Mouse (Mus musculus): ENCODE data around the gene Irak3. TPM values are rescaled to one million over a fixed set of nuclear protein-coding genes. Genes with fewer than 3 reads are reported as not detected.
A peak's percentile ranks its signal among the peaks of the same experiment; 100 is the strongest.

The Irak3 gene
- total RNA-seq, 2 experiments from 2014 or later: 2.2 to 4.7 TPM

DNA sequence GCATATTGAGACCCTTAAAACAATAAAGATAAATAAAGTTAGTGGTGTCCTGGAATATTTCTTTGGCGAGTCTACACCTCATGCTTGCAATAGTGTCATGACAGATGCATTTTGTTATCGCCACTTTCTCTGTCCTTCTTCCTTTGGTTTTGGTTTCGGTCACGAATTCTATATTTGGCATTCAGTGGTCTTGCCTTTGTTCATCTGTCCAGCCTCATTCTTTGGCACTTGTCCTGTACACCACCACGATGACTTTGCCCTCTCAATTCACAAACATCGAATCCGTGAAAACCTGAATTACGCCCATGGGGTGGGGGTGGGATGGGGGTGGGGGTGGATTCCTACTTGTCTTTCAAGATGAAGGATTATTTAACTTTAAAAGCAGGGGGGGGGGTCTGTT is 6.1 kb upstream of the Irak3 start:
- no peak for DNase-seq (ENCODE audit: low spot score in 2 of 2)

DNA sequence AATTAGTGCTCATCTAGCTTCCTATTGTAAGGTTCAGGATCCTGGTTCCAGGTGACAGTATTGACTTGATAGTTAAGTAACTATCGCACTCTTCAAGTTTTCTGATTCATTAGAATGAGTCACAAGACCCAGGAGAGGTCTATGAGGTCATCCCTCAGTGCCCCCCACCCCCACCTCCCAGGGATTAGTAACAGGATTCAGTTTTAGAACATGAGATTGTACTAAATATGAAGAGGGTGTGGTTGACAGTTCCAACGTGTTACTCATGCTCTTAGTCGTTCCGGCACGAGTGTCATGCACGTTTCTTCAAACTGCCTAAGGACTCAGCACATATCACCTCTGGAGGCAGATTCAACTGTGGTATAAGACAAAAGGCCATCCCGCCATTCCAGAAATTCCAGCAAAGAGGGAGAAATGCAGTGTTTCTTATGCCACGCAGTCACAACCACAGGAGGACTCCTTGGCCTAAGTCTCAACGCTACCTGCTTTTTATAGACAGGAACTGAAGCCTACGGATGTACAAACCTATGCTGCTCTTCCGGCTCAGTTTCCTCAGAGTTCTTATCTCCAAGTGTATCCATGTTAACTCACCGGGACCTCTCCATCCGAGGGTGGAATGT is 2.8 kb upstream of the Irak3 start:
- no peak for DNase-seq (ENCODE audit: low spot score in 2 of 2)

DNA sequence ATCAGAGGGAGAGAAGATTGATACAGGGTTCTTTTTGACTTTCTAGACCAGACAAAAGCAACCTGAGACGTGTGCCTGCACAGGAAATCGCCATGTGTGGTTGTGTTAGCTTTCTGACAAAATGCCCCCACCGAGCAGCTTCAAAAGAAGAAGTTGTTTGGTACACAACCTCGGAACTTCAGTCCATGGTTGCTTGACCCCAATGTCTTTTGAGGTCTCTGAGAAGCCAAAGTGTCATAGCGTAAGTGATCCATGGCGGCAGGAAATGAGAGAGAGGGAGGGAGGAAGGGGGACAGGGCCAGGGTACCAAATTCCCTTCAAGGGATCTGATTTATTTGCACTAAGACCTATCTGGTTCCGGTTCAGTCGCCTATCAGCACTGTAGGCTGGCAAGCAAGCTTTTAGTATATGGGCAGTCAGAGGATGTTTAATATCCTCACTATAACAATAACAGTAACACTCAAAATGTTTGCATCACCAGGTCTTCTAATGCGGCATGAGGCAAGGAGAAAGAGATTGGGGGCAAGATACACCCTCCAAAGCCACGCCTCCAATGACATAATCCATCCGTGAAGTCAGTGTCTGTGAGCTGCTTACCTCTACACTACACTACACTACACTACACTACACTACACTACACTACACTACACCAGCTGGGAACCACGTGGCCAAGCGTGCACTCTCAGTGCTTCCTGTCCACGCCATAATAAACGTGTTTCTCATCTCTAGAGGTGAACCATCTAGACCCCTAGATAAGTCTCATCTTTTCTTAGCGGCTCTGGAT is 729 bp upstream of the Irak3 start:
- no peak for DNase-seq (ENCODE audit: low spot score in 2 of 2)

DNA sequence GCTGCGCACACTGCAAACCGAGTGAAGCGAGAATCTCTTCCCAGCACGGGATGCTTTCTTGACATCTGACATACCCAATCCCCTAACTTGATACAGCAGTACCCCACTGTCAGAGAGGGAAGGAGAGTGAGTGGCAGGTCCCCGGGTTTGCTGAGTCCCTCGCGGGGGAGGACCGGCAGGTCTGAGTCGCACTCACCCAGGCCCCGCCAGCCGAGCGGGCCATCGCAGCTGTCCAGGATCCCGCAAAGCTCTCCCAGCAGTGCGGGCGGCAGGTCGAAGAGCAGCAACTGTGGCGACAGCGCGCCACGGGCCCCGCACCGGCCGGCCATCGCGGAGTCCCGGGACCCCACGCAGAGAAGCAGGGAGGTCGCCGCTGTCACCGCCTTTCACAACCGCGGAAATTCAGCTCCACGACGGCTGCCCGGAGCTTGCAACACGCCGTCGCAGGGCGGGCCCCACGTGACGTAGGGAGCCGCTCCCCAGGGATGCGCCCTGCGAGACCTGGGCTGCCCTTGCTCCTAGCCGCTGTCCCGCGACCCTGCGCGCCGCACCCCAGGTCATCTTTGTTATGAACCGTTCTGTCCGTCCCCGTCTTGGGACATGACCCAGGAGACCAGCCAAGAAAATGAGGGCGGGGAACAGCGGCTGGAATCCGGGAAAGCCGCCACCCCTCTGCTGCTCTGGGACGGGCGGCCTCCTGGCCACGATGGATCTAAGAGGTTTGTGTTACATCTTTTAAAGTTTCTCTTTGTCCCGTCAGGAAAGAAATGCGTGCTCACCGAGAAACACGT is 604 bp downstream of the Irak3 start, which contains the start of gene Tmbim4:
Gene Tmbim4 (plus strand): TSS at position 460 of the 791 bp plus-strand sequence.
- DNase-seq (ENCODE audit: low spot score in 2 of 2): peak; percentile 74 to 78

DNA sequence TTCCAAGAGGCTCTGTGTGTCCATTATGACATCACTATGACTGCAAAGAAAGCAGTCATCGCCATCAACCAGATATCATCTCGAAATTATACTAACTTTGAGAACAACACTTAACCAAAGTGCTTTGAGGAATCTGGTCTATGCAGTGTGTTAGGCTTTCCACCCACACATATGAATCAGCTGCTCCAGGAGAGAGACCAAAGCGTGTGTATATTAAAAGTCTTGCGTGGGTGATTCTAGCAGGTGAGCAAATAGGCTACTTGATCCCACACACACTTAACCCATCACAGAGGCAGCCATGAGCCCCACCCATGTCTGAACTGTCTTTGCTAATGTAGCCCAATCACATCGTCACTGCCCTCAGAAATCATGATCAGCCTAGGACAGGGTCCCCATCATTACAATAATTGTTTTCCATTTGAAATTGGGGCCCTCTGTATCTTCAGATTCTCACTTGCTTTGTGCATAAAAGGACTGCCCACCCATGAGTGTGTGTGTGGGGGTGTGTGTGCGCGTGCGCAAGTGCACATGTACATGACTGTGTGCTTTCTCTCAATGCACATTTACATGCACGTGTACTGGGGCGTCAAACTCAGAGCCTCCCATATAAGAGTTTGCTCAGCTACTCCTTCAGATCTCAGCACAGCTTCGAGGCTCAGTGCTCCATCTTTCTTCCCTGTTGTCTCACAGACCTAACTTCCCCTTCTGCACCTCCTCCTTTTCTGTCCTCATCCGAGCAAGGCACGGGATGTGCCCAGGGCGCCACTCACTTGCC is 4.7 kb downstream of the Irak3 start:
- DNase-seq (ENCODE audit: low spot score in 2 of 2): no peak

DNA sequence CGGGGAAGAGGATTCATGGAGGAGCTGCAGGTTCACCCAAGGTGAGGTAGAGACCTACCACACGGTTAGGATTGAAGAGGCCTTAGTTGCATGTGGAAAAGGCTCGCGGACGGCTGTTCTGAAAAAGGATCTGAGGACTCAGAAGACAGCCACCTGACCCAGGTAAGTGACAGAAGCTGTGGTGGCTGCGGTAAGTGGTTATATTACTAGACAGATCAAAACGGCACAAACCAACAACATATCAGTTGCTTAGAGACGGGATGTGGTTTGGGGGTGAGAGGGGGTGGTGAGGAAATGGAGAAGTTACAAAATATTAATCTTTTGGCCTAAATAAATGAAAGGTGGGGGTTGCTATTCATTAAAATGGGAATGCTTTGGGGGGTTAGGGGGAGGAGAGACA is 8.7 kb downstream of the Irak3 start:
- DNase-seq (ENCODE audit: low spot score in 2 of 2): no peak

DNA sequence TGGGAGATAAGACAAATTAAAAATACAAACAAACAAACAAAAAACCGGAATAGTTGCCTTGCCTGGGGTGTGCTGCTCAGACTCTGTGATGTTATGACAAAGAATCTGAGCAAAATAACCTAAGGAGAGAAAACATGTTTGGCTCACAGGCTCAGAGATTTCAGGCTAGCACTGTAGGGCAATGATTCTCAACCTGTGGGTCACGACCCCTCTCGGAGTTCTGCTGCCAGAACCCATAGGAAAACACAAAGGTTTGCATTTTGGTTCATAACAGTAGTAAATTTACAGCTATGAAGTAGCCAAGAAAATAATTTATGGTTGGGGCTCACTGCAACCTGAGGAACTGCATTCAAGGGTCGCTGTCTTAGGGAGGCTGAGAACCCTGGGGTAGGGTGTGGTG is 9.7 kb downstream of the Irak3 start:
- DNase-seq (ENCODE audit: low spot score in 2 of 2): no peak

DNA sequence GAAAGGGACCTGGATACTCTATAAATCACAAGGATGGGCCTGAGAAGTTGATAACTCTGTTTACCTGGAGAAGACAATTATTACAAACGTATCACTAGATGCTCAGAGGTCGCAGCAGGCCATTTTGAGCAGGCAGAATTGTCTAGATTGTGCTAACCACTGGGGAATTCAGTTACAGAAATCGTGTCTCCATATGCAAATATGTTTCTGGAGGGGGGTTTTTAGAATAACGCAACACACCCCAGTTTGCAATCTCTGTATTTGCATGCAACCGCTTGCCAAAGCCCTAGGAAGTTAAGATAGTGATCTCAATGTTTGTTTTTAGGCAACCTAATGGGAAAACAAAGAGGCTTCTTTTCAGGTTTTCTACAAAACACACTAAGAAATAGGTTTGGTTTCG is 10.8 kb downstream of the Irak3 start:
- DNase-seq (ENCODE audit: low spot score in 2 of 2): no peak

DNA sequence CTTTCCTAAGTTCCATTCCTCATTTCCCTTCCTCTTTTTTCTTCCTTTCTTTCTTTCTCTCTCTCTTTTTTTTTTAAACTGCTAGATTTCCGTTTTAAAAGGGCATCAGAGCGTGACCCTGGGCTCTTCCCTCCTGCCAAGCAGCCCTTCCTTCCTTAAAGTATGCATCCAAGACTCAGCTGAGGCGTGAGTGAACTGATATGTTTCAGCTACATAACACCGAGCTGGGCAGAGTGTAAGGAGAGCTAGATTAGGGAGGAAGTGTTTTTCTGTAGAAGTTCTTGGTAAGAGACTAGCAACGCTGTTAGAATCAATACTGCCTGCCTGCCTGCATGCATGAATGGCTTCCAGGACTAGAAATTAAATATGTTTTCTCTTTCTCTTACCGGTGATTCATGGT is 12.1 kb downstream of the Irak3 start:
- no peak for DNase-seq (ENCODE audit: low spot score in 2 of 2)

DNA sequence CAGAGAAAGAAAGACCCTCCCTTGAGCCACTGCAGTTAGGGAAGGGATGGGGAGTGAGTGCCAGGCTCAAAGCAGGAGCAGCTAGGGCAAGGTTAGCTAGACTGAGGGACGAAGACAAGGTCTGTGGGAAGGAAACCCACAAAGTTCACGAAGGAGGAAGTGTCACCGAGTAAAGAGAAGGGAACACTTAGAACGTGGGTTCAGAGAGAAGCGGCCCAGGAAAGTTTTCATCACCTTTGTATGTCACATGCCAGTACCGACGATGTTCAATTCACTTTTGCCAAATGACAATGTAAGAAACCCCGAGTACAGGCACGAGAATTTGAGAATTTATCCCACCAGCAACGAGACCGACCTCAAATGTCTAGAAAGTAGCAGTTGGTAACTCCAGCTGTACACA is 12.7 kb downstream of the Irak3 start:
- DNase-seq (ENCODE audit: low spot score in 2 of 2): no peak

DNA sequence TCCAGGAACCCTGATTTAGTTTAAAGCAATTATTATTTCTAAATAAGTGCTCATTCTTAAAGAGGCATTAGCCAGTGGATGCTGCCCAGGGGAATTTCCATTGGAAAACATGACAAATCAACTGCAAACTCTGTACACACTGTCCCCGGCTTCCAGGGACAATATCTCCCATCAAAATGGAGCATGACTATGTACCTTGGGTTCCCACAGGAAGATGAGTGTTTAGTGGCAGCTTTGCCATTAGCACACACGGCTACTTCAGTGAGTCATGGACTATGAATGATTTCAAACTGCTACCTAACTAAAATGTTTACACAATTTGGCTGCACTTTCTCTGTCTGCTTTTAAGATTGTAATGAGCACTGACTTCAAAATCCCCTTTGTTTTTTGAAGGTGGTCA is 13.4 kb downstream of the Irak3 start:
- no peak for DNase-seq (ENCODE audit: low spot score in 2 of 2)

DNA sequence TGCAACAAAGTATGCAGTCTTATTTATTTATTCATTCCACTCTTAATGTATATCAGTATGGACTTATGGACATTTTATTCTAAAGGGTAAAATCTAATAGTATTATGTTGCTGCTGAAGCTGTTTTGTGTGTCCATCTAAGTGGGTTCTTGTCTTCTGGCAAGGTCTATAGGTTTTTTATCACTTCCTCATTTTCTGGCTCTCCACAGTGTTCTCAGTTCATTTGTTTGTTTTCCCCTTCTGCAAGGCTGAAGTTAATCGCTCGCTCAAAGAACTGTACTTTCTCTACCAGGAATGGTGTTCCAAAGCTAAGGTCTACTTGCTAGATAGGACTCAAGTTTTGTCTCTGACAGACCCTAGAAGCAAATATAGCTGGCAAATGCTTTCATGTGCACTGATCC is 18.6 kb downstream of the Irak3 start:
- no peak for DNase-seq (ENCODE audit: low spot score in 2 of 2)

DNA sequence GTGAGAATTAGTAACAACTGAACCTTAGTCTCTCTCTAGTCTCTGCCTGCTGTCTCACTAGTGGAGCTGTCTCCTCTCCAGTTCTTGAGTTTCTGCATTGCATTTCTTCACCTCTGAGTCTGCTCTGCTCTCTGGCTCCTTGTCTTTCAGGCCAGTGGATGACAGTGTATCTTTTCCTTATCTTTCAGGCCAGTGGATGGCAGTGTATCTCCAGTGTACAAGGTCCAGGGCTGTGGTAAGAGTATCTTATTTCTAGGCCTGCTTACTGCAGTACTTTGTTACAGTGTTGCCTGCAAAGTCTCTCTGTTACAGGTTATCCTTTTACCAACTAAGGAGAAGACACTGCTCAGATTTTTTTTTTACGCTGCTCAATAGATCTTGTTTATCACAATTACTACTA is 19.0 kb downstream of the Irak3 start:
- no peak for DNase-seq (ENCODE audit: low spot score in 2 of 2)

DNA sequence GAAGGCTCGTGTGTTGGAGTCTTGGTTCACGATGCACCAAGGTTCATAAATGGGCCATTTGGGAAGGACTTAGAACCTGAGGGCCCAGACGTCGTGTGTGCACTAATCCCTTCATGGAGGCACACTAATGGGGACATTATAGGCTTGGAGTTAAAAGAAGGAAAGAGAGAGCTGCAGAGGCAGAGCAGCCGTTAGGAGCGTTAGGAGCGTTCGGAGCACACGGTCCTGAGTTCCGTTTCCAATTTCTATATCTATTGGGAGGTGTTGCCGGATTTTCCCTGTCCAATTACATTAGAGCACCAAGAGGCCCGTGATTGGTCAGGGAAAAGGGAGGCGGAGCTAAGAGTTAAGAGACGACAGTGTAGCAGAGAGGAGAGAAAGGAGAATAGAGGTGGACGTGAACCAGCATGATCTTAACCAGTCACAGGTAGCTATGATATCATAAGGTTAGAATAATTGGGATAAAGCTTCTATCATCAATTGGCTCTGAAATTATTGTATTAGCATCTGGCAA is 27.7 kb downstream of the Irak3 start:
- no peak for DNase-seq (ENCODE audit: low spot score in 2 of 2)

DNA sequence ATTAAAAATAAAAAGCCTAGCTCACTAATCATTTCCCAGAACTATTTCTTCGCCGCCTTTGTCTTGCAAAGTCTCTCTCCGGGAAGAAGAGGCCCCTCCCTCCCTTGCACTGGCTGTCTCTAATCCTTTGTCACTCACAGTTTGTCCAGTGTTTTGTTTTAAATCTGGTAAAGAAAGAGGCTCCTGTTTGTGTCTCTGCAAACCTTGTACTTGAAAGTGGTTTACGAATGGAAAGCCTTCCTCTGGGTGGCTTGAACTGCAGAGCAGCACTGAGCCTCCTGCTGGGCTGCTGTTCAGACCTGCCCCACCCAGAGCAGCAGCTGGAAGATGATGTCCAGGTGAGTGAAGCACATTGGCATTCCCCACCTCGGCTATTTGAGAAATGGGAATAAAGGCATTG is 30.6 kb downstream of the Irak3 start:
- DNase-seq (ENCODE audit: low spot score in 2 of 2): no peak

DNA sequence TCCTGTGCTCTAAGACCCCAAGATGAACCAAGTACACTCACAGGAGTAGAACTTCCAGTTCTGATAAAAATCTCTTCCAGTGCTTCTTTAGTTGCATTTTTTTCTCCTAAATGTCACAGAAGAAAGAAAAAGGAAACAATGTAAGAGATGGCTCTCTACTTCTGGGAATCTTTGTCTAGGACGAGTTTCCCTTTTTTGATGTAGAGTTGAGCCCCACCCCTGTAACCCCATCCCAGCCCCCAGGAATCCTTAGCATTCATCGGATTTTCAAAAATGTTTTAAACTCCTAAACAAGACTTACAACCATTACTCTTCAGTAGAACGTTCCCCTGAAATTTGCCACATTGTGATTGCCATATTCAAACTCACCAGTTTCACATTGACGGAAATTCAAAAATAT is 31.7 kb downstream of the Irak3 start:
- DNase-seq (ENCODE audit: low spot score in 2 of 2): no peak

DNA sequence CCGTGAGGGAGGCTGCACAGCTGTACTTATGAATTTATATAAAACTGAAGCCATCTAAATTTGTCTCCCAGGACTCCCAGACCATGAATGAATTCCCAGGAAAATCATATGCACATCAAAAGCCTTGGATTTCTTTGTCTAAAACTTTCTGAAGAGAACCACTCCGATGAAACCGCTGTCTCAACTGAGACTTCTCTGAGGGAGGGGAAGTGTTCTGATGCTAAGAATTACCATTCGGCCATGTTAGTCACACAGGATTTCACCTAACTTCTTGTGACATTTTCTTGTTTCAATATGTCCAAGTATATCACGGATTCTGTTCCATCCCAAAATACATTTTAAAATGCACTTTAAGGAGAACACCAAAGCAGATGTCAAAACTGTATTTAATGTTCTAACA is 32.1 kb downstream of the Irak3 start:
- no peak for DNase-seq (ENCODE audit: low spot score in 2 of 2)

DNA sequence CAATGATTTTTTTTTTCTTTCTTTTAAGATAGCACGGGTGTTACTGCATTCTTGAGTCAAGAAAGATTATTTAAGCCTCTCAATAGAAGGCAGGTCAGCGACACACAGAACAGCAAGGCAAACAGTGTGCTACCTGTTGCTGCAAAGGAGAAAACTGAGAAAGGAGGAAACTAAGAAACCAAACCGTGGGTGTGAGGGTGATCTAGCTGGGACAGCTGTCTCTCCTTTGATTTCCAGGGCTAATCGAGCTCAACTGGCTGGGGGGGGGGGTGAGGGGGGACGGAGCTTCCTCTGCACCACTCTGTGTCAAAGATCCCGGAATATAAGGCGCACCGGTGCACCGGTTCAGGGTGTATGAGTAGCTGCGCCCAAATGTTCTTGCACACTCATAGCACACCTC is 32.9 kb downstream of the Irak3 start:
- no peak for DNase-seq (ENCODE audit: low spot score in 2 of 2)

DNA sequence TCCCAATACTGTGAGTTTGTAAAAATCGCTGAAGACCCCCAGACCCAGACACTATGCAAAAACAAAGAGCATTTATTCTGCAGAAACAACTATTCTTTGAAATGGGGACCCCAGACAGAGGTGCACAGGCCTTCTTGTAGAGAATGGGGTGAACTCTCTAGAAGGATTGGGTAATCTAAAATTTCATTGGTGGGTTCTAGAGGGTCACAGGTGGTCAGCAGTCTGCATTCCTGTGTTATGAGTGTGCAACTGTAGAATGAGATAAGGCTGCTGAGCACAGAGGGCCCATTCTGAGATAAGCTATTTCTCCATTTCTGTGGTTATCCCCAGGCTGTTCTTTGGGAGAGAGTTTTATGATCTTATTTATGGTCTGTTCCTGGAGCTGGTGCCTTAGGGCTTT is 33.9 kb downstream of the Irak3 start:
- no peak for DNase-seq (ENCODE audit: low spot score in 2 of 2)

DNA sequence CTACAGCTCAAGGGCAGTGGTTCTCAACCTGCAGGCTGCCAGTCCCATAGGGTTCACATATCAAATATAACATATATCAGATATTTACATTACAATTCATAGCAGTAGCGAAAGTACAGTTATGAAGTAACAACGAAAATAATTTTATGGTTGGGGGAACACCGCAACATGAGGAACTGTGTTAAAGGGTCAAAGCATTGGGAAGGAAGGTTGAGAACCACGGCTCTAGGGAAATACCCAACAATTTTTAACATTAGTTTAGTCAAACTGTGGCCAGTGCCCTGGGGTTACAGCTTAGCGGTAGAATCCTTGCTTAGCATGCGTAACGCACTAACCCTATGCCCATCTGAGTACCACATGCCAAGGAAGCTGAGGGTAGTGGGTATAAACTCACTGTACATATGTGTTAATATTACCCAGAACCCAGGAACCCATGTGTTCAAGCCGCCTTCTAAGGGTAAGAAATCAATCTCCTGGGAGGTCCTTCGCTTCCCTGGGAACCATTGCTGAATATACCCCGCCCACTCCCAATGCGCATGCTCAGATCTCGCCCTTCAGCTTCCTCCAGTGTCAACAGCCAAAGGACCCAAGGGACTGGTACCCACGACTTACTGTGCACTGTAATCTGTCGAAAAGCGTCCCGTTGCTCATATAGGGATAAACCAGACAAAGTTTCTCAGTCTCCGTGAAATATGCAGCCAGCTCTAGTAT is 36.0 kb downstream of the Irak3 start:
- DNase-seq (ENCODE audit: low spot score in 2 of 2): no peak
